Mouse (Mus musculus) hindbrain, embryonic 15.5 days (tissue): Measurements from ENCODE around the gene Jchain. TPM values are rescaled to one million over a fixed set of nuclear protein-coding genes. Genes with fewer than 3 reads are reported as not detected.

Experiments used
- ATAC-seq: fragments of 200-750 bp; cut with Nextera tagmentation; 2 replicates; pipeline ENCODE4 v1.8.0; 2017; ENCODE audit warnings: low read depth, moderate number of reproducible peaks, moderate TSS enrichment; ENCODE audit not compliant: low FRiP score
- H3K27ac ChIP-seq: fragments of 300-500 bp; sonication (generic); replicated peaks from 2 replicates; pipeline ENCODE4 v1.5.1; 2015; ENCODE audit warnings: mild to moderate bottlenecking, inconsistent platforms
- H3K27me3 ChIP-seq: fragments of 300-500 bp; sonication (generic); 2 replicates; pipeline ENCODE4 v1.6.1; 2015; ENCODE audit warnings: control low read depth, inconsistent platforms
- H3K36me3 ChIP-seq: fragments of 300-500 bp; sonication (generic); 2 replicates; pipeline ENCODE4 v1.6.1; 2015; ENCODE audit warnings: control low read depth, inconsistent platforms
- H3K4me1 ChIP-seq: fragments of 300-500 bp; sonication (generic); replicated peaks from 2 replicates; pipeline ENCODE4 v1.6.1; 2015; ENCODE audit warnings: control low read depth, inconsistent platforms
- H3K4me2 ChIP-seq: fragments of 300-500 bp; sonication (generic); 2 replicates; pipeline ENCODE4 v1.6.1; 2015; ENCODE audit warnings: moderate library complexity, mild to moderate bottlenecking, inconsistent platforms
- H3K4me3 ChIP-seq: fragments of 300-500 bp; sonication (generic); 2 replicates; pipeline ENCODE4 v1.5.1; 2015; ENCODE audit warnings: mild to moderate bottlenecking, inconsistent platforms
- H3K9ac ChIP-seq: fragments of 300-500 bp; sonication (generic); 2 replicates; pipeline ENCODE4 v1.6.1; 2015; ENCODE audit warnings: inconsistent platforms
- H3K9me3 ChIP-seq: fragments of 300-500 bp; sonication (generic); 2 replicates; pipeline ENCODE4 v1.6.1; 2016; ENCODE audit warnings: control low read depth, inconsistent platforms
- WGBS: fragments of 180-500 bp; shearing (Covaris S2); methylation state at CpG from one replicate; pipeline ENCODE4 v1.1.7; 2015; 5-methylcytosine and 5-hydroxymethylcytosine counted together
- polyA plus RNA-seq: library from polyadenylated mRNA; unstranded; fragments of >200 nt; fragmentation: Nextera tagmentation; extraction: Ambion mirVana; gene quantifications from 2 replicates; pipeline ENCODE4 v1.2.1, GENCODE M21; 2015

The Jchain gene
- polyA plus RNA-seq, 1 experiment from 2014 or later, result 0.30 TPM

GRCm38 (mm10) chr5:88491111-88491510 is 36.6 kb downstream of the Jchain start:
- H3K4me1 ChIP-seq, result no peaks in the 10 kb centered on the region
- ATAC-seq, result no peak
- H3K27me3 ChIP-seq, result no peaks in the 10 kb centered on the region
- H3K36me3 ChIP-seq, result no peaks in the 10 kb centered on the region
- no peak overlapping the region for H3K9ac ChIP-seq
- WGBS, result 46% methylated on average over 5 of the region's 5 CpGs
- H3K4me3 ChIP-seq, result no peak overlapping the region
- H3K27ac ChIP-seq, result no peak overlapping the region
- H3K4me2 ChIP-seq, result no peak overlapping the region
- no peaks in the 10 kb centered on the region for H3K9me3 ChIP-seq

- WGBS, result 82% methylated on average over 2 of the region's 2 CpGs
- H3K27me3 ChIP-seq, result no peaks in the 10 kb centered on the region
- H3K27ac ChIP-seq, result no peak overlapping the region
- no peak overlapping the region for H3K4me2 ChIP-seq
- no peaks in the 10 kb centered on the region for H3K9me3 ChIP-seq
- no peaks in the 10 kb centered on the region for H3K4me1 ChIP-seq
- H3K36me3 ChIP-seq, result no peaks in the 10 kb centered on the region
- ATAC-seq, result no peak
- no peak overlapping the region for H3K9ac ChIP-seq
- no peak overlapping the region for H3K4me3 ChIP-seq
Measured at GRCm38 (mm10) chr5:88489004-88489403, 38.7 kb downstream of the Jchain start.

GRCm38 (mm10) chr5:88487675-88488074 is 40.0 kb downstream of the Jchain start, which contains the start of gene Enam:
Enam (plus strand) TSS chr5:88487975.
- Histone ChIP-seq H3K27ac (no peak within 1 kb of the TSS), H3K4me3 (no peak within 1 kb of the TSS), H3K9ac (no peak within 1 kb of the TSS), H3K4me2 (no peak within 1 kb of the TSS), H3K36me3 (no peaks in the 10 kb centered on the region), H3K4me1 (no peaks in the 10 kb centered on the region), H3K9me3 (no peaks in the 10 kb centered on the region), H3K27me3 (no peaks in the 10 kb centered on the region)
- ATAC-seq, result no peak

Other genes with a start within 250 kb of the Jchain start
- not detected in 2 replicates for gene Prol1, start 210.6 kb downstream of the Jchain start, polyA plus RNA-seq
- gene Amtn, start 151.8 kb downstream of the Jchain start, polyA plus RNA-seq, result not detected in 2 replicates
- not detected in 2 replicates for gene Ambn, start 71.9 kb downstream of the Jchain start, polyA plus RNA-seq
- not detected in 2 replicates for gene Enam, start 39.9 kb downstream of the Jchain start, polyA plus RNA-seq
- gene Utp3, start 26.6 kb upstream of the Jchain start, polyA plus RNA-seq, result 43.8 and 44.6 TPM in 2 replicates
- gene Rufy3, start 37.1 kb upstream of the Jchain start, polyA plus RNA-seq, result 259 and 269 TPM in 2 replicates
- 60.4 and 61.7 TPM in 2 replicates for gene Grsf1, start 148.3 kb upstream of the Jchain start, polyA plus RNA-seq
- gene Mob1b, start 193.0 kb upstream of the Jchain start, polyA plus RNA-seq, result 8.9 and 9.2 TPM in 2 replicates
- gene Dck, start 237.1 kb upstream of the Jchain start, polyA plus RNA-seq, result 46.9 and 53.4 TPM in 2 replicates